Mouse (Mus musculus) heart, adult 2 months (tissue): ENCODE data around the gene Itga9.

ENCODE experiments used
- CTCF ChIP-seq: fragments of 200-600 bp; IDR thresholded peaks from 2 replicates; pipeline ENCODE4 v1.8.1; 2022; ENCODE audit warnings: antibody characterized with exemption, mild to moderate bottlenecking, moderate library complexity
- EP300 ChIP-seq: fragments of 200-500 bp; IDR thresholded peaks from 2 replicates; pipeline ENCODE4 v1.6.1; 2011; ENCODE audit warnings: low read depth, low read length, control low read depth; ENCODE audit not compliant: insufficient read depth

GRCm38 (mm10) chr9:118866949-118867348 is 260.5 kb downstream of the Itga9 start:
- TF ChIP-seq CTCF, result no peak
- no peak for TF ChIP-seq EP300
